In genomic region chr11:120720450-120720849, GRCm38 (mm10) we compare ENCODE assay signal across 8 mouse cellular contexts. TPM values are rescaled to one million over a fixed set of nuclear protein-coding genes. Genes with fewer than 3 reads are reported as not detected.
DNase-seq lines count a peak whose midpoint lies in the region; ATAC-seq and TF ChIP-seq lines count a peak whose summit lies in the region.

No protein-coding gene starts in this region.

- WGBS in hindbrain, embryonic 12.5 days: 10% methylated on average over 17 of the region's 17 CpGs

- H3K4me2 ChIP-seq in hindbrain, embryonic 12.5 days (replicated peaks): peak overlapping the region; percentile 91

- H3K79me2 ChIP-seq in MEL (ENCODE audit: control insufficient read depth, insufficient read depth, low read length, poor library complexity): no peaks in the 10 kb centered on the region

- no peak overlapping the region for H3K9ac ChIP-seq in MEL (ENCODE audit: control insufficient read depth, low read depth, low read length, poor library complexity, severe bottlenecking)
- H3K9ac ChIP-seq in hindbrain, embryonic 12.5 days: peak overlapping the region; percentile 92

- no peak overlapping the region for H3K27ac ChIP-seq in MEL (ENCODE audit: control insufficient read depth, low read depth, low read length)
- H3K27ac ChIP-seq in hindbrain, embryonic 12.5 days: 0 out of 2 replicates have a peak overlapping the region, but pooled peaks have one; percentile 67

- DNase-seq in MEL (ENCODE audit: low read depth, low spot score): peak; percentile 74
- DNase-seq in cerebellum, adult 9-10 months: peak; percentile 94
- peak; percentile 73 to 86 for DNase-seq in frontal cortex, postnatal 10 days (ENCODE audit: low spot score in 2 of 2)
- DNase-seq in layer of hippocampus, postnatal 10 days (ENCODE audit: low spot score in 2 of 2): peak; percentile 96 to 97
- DNase-seq in lung, postnatal 14 days: peak; percentile 97
- peak; percentile 72 for DNase-seq in retina, adult 2 months (ENCODE audit: low read depth, low spot score)
- peak; percentile 92 for DNase-seq in thymus, postnatal 25 days

- H3K4me1 ChIP-seq in MEL (ENCODE audit: control insufficient read depth in 1 of 2, insufficient read depth in 2 of 2, low read length in 2 of 2): no peaks in the 10 kb centered on the region
- H3K4me1 ChIP-seq in hindbrain, embryonic 12.5 days: peaks cover 23% of the 10 kb centered on the region

- TF ChIP-seq POLR2A in MEL (IDR thresholded peaks at IDR 0.05; ENCODE audit: control insufficient read depth in 1 of 2, insufficient read depth in 1 of 2, low read depth in 1 of 2, low read length in 2 of 2, poor library complexity in 1 of 2): no peak

- no peaks in the 10 kb centered on the region for H3K9me3 ChIP-seq in MEL (replicated peaks; ENCODE audit: insufficient read depth, low read length)
- no peaks in the 10 kb centered on the region for H3K9me3 ChIP-seq in hindbrain, embryonic 12.5 days (replicated peaks)

- no peak overlapping the region for H3K4me3 ChIP-seq in MEL (ENCODE audit: control insufficient read depth in 1 of 2, insufficient read depth in 1 of 2, low read depth in 2 of 2, low read length in 2 of 2)
- peak overlapping the region; percentile 77 for H3K4me3 ChIP-seq in hindbrain, embryonic 12.5 days

- H3K36me3 ChIP-seq in MEL (ENCODE audit: control insufficient read depth in 1 of 2, insufficient read depth in 2 of 2, low read length in 2 of 2): no peaks in the 10 kb centered on the region; a peak in 1 of 4 replicates
- peaks cover 42% of the 10 kb centered on the region for H3K36me3 ChIP-seq in hindbrain, embryonic 12.5 days

- peak; percentile 38 for ATAC-seq in hindbrain, embryonic 12.5 days (ENCODE audit: low FRiP score)

- peak; percentile 71 to 85 (median 78) for TF ChIP-seq CTCF in MEL (IDR thresholded peaks at IDR 0.05 in 2 of 3, conservative IDR thresholded peaks at IDR 0.05 in 1 of 3; ENCODE audit: control insufficient read depth in 1 of 3, insufficient read depth in 1 of 3, low read depth in 2 of 3, low read length in 3 of 3, poor library complexity in 1 of 3, severe bottlenecking in 1 of 3)

- H3K27me3 ChIP-seq in MEL (ENCODE audit: control insufficient read depth in 1 of 2, insufficient read depth in 2 of 2, low read length in 2 of 2): no peaks in the 10 kb centered on the region
- H3K27me3 ChIP-seq in hindbrain, embryonic 12.5 days: peaks cover 18% of the 10 kb centered on the region

- TF ChIP-seq RAD21 in MEL (IDR thresholded peaks at IDR 0.05; ENCODE audit: low read depth, low read length): peak; percentile 78

- no peak for TF ChIP-seq EP300 in MEL (IDR thresholded peaks at IDR 0.05; ENCODE audit: low read depth in 1 of 2, low read length in 2 of 2)

TF ChIP-seq in MEL, 35 proteins besides CTCF, POLR2A, EP300 and RAD21:
- TF ChIP-seq ZC3H11A (IDR thresholded peaks at IDR 0.05; ENCODE audit: low read depth, low read length) (peak; percentile 59), MYC (IDR thresholded peaks at IDR 0.05; ENCODE audit: low read depth, low read length) (no peak), TCF12 (IDR thresholded peaks at IDR 0.05; ENCODE audit: low read depth, low read length) (no peak), SMC3 (IDR thresholded peaks at IDR 0.05; ENCODE audit: low read depth, low read length) (peak; percentile 73)

RNA-seq across cellular contexts. Expression of gene Rac3, which starts 0.8 kb away (rescaled TPM):
- 7.8 and 12.0 TPM in 2 replicates for total RNA-seq in MEL (2012; rRNA removed)
- 10 to 100 TPM in 1 of 2 experiments, not detected in 1; 13.1 TPM for polyA plus RNA-seq in MEL (2012; ENCODE audit: insufficient read depth in 1 of 2, insufficient read length in 2 of 2, low read depth in 1 of 2, low replicate concordance in 2 of 2, missing spikeins in 1 of 2)
- polyA plus RNA-seq in hindbrain, embryonic 12.5 days (2016; fragmentation: Nextera tagmentation; extraction: Ambion mirVana): 98.4 and 99.9 TPM in 2 replicates
- 100 to 1,000 TPM; 247 to 249 TPM for total RNA-seq in layer of hippocampus, postnatal 10 days (2021)

RNA-seq across cellular contexts. Expression of gene Dcxr, which starts 6.6 kb away (rescaled TPM):
- 12.0 and 14.1 TPM in 2 replicates for total RNA-seq in MEL (2012; rRNA removed)
- 10 to 100 TPM in 1 of 2 experiments, not detected in 1; 12.2 TPM for polyA plus RNA-seq in MEL (2012; ENCODE audit: insufficient read depth in 1 of 2, insufficient read length in 2 of 2, low read depth in 1 of 2, low replicate concordance in 2 of 2, missing spikeins in 1 of 2)
- polyA plus RNA-seq in hindbrain, embryonic 12.5 days (2016; fragmentation: Nextera tagmentation; extraction: Ambion mirVana): 11.6 and 12.2 TPM in 2 replicates
- 10 to 100 TPM in 1 of 2 experiments, 1 to 10 TPM in 1; 7.8 to 10.2 TPM for total RNA-seq in layer of hippocampus, postnatal 10 days (2021)

RNA-seq across cellular contexts. Expression of gene Lrrc45, which starts 6.7 kb away (rescaled TPM):
- 26.5 and 45.1 TPM in 2 replicates for total RNA-seq in MEL (2012; rRNA removed)
- polyA plus RNA-seq in MEL (2012; ENCODE audit: insufficient read depth in 1 of 2, insufficient read length in 2 of 2, low read depth in 1 of 2, low replicate concordance in 2 of 2, missing spikeins in 1 of 2): 10 to 100 TPM in 1 of 2 experiments, not detected in 1; 31.0 TPM
- polyA plus RNA-seq in hindbrain, embryonic 12.5 days (2016; fragmentation: Nextera tagmentation; extraction: Ambion mirVana): 75.3 and 78.8 TPM in 2 replicates
- 10 to 100 TPM; 61.1 to 71.1 TPM for total RNA-seq in layer of hippocampus, postnatal 10 days (2021)

RNA-seq across cellular contexts. Expression of gene Cenpx, which starts 6.9 kb away (rescaled TPM):
- 140 and 141 TPM in 2 replicates for total RNA-seq in MEL (2012; rRNA removed)
- 100 to 1,000 TPM in 1 of 2 experiments, not detected in 1; 206 TPM for polyA plus RNA-seq in MEL (2012; ENCODE audit: insufficient read depth in 1 of 2, insufficient read length in 2 of 2, low read depth in 1 of 2, low replicate concordance in 2 of 2, missing spikeins in 1 of 2)
- 106 and 113 TPM in 2 replicates for polyA plus RNA-seq in hindbrain, embryonic 12.5 days (2016; fragmentation: Nextera tagmentation; extraction: Ambion mirVana)
- 10 to 100 TPM; 30.1 to 32.0 TPM for total RNA-seq in layer of hippocampus, postnatal 10 days (2021)

RNA-seq across cellular contexts. Expression of gene Cbr2, which starts 11.5 kb away (rescaled TPM):
- total RNA-seq in MEL (2012; rRNA removed): not detected in 2 replicates
- polyA plus RNA-seq in MEL (2012; ENCODE audit: insufficient read depth in 1 of 2, insufficient read length in 2 of 2, low read depth in 1 of 2, low replicate concordance in 2 of 2, missing spikeins in 1 of 2): not detected
- 1.6 and 2.6 TPM in 2 replicates for polyA plus RNA-seq in hindbrain, embryonic 12.5 days (2016; fragmentation: Nextera tagmentation; extraction: Ambion mirVana)
- total RNA-seq in layer of hippocampus, postnatal 10 days (2021): 1 to 10 TPM; 2.6 to 2.8 TPM

Comparison
In these comparisons a context has a peak if more than half of its experiments do, and no peak if none do; other contexts are left out.
1. RNA of gene Rac3, which starts 0.8 kb away (total RNA-seq): 247 to 249 TPM in layer of hippocampus, postnatal 10 days; 7.8 to 12.0 TPM in MEL; every median in the first group is over 10 times any median in the second.
2. Peak in every context shown above with its lines, with median percentiles within 50 percentile points of each other: DNase-seq.